Mouse (Mus musculus) testis, adult 2 months (tissue): ENCODE results near the gene Klhl18.

Source experiments
- CTCF ChIP-seq: fragments of 200-500 bp; IDR thresholded peaks from 2 replicates; pipeline ENCODE4 v1.5.1; 2012; ENCODE audit warnings: low read depth, mild to moderate bottlenecking, inconsistent platforms, low read length, moderate library complexity; ENCODE audit not compliant: control insufficient read depth, insufficient read depth, insufficient replicate concordance
- POLR2A ChIP-seq: fragments of 200-500 bp; IDR thresholded peaks from 2 replicates; pipeline ENCODE4 v1.6.1; 2012; ENCODE audit warnings: low read depth, mild to moderate bottlenecking, inconsistent platforms, low read length, moderate library complexity; ENCODE audit not compliant: control insufficient read depth

- no peak for TF ChIP-seq POLR2A
- no peak for TF ChIP-seq CTCF
Observed at GRCm38 (mm10) chr9:110390843-110391242, 85.7 kb downstream of the Klhl18 start.
